ENCODE assay signal across 8 mouse cellular contexts in the genomic region with DNA sequence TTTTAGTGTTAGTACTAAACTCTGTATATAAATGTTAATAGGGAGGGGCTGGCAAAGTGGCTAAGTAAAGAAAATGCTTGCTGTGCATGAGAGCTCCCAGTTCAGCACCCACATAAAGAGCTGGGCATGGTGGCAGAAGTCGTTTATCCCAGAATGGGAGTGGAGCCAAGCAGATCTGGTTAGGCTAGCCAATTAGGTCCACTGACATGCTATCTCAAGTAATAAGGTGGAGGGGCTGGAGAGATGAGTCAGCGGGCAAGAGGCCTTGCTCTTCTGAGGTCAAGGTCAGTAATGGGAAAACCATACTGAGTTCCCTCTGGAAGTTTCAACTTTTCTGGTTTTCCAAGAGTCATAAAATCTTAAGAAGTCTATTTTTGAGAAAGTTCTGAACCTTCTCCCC. TPM values are rescaled to one million over a fixed set of nuclear protein-coding genes. Genes with fewer than 3 reads are reported as not detected.
DNase-seq lines count a peak whose midpoint lies in the region; ATAC-seq and TF ChIP-seq lines count a peak whose summit lies in the region.

No protein-coding gene starts in this region.

- peak overlapping the region; percentile 72 for H3K4me2 ChIP-seq in CH12.LX (ENCODE audit: insufficient read depth, low read depth, poor library complexity, severe bottlenecking)
- H3K4me2 ChIP-seq in forebrain, embryonic 14.5 days (ENCODE audit: low read length): peak overlapping the region; percentile 89
- peak overlapping the region; percentile 83 for H3K4me2 ChIP-seq in limb, embryonic 15.5 days
- H3K4me2 ChIP-seq in stomach, postnatal 0 days (replicated peaks; ENCODE audit: low read depth): peak overlapping the region; percentile 88

- TF ChIP-seq CTCF in CH12.LX (conservative IDR thresholded peaks at IDR 0.05 in 1 of 2, IDR thresholded peaks at IDR 0.05 in 1 of 2; ENCODE audit: low read depth in 2 of 2, low read length in 2 of 2): no peak
- TF ChIP-seq CTCF in stomach, postnatal 0 days (IDR thresholded peaks at IDR 0.05; ENCODE audit: low read depth): no peak

- no peak for ATAC-seq in forebrain, embryonic 14.5 days
- ATAC-seq in limb, embryonic 15.5 days (ENCODE audit: insufficient number of reproducible peaks, low FRiP score, low TSS enrichment, low read depth): no peak
- ATAC-seq in stomach, postnatal 0 days (ENCODE audit: low FRiP score, low TSS enrichment): no peak
- no peak for ATAC-seq in CD4-positive, CD25-positive, alpha-beta regulatory T cell, adult 4 months

- dilution Hi-C loops in CH12.LX (cut with MboI; ENCODE audit: extremely low pct_ligation_motif_present, extremely low pct_unique_long_range_greater_than_20kb, low sequenced_read_pairs): no loop called here

- peaks cover 10% of the 10 kb centered on the region for H3K9me3 ChIP-seq in CH12.LX (replicated peaks; ENCODE audit: low read length)
- peaks cover 4% of the 10 kb centered on the region; the same call in 1 of the 2 replicates for H3K9me3 ChIP-seq in forebrain, embryonic 14.5 days (replicated peaks; ENCODE audit: control insufficient read depth, low read length)
- no peaks in the 10 kb centered on the region for H3K9me3 ChIP-seq in limb, embryonic 15.5 days
- no peaks in the 10 kb centered on the region for H3K9me3 ChIP-seq in stomach, postnatal 0 days (ENCODE audit: control insufficient read depth, low read length)

- in situ Hi-C loops in CH12.LX (cut with MboI; ENCODE audit: low pct_ligation_motif_present, low pct_unique_long_range_greater_than_20kb, low sequenced_read_pairs): no loop called here

- no peak for TF ChIP-seq RAD21 in CH12.LX (IDR thresholded peaks at IDR 0.05; ENCODE audit: low read depth, low read length)

- TF ChIP-seq POLR2A in CH12.LX (IDR thresholded peaks at IDR 0.05; ENCODE audit: low read depth, low read length): no peak

- no peak for TF ChIP-seq EP300 in CH12.LX (IDR thresholded peaks at IDR 0.05; ENCODE audit: low read length)
- no peak for TF ChIP-seq EP300 in stomach, postnatal 0 days (optimal IDR thresholded peaks at IDR 0.05)

- H3K36me3 ChIP-seq in CH12.LX (replicated peaks in 1 of 2; ENCODE audit: control insufficient read depth in 1 of 2, insufficient read depth in 1 of 2, low read length in 1 of 2): peaks cover 29 to 65% of the 10 kb centered on the region in 2 experiments
- peaks cover 40% of the 10 kb centered on the region for H3K36me3 ChIP-seq in forebrain, embryonic 14.5 days (ENCODE audit: control insufficient read depth, insufficient read depth, low read length)
- peaks cover 46% of the 10 kb centered on the region for H3K36me3 ChIP-seq in limb, embryonic 15.5 days
- H3K36me3 ChIP-seq in stomach, postnatal 0 days (ENCODE audit: control insufficient read depth, insufficient read depth, low read length): peaks cover 7% of the 10 kb centered on the region; the same call in 1 of the 2 replicates

- peak; percentile 47 for DNase-seq in cerebellum, adult 9-11 months
- no peak for DNase-seq in cerebellum, adult 18-20 months
- DNase-seq in CH12.LX (ENCODE audit: extremely low read depth): no peak
- DNase-seq in forebrain, embryonic 14.5 days (ENCODE audit: low spot score): no peak
- DNase-seq in stomach, postnatal 0 days (ENCODE audit: low spot score): no peak
- no peak for DNase-seq in spleen, adult 18-20 months

- no peak overlapping the region for H3K27ac ChIP-seq in CH12.LX (ENCODE audit: insufficient read depth, low read depth)
- no peak overlapping the region for H3K27ac ChIP-seq in forebrain, embryonic 14.5 days (ENCODE audit: low read depth, low read length)
- no peak overlapping the region for H3K27ac ChIP-seq in limb, embryonic 15.5 days
- H3K27ac ChIP-seq in stomach, postnatal 0 days (replicated peaks): no peak overlapping the region

- no peaks in the 10 kb centered on the region for H3K27me3 ChIP-seq in CH12.LX (replicated peaks)
- no peaks in the 10 kb centered on the region for H3K27me3 ChIP-seq in forebrain, embryonic 14.5 days (replicated peaks; ENCODE audit: control insufficient read depth, insufficient read depth, low read length)
- no peaks in the 10 kb centered on the region for H3K27me3 ChIP-seq in limb, embryonic 15.5 days
- H3K27me3 ChIP-seq in stomach, postnatal 0 days (ENCODE audit: control insufficient read depth, insufficient read depth, low read length): no peaks in the 10 kb centered on the region

- WGBS in forebrain, embryonic 14.5 days: 56% methylated on average over 2 of the region's 2 CpGs
- 63% methylated on average over 2 of the region's 2 CpGs for WGBS in limb, embryonic 15.5 days
- 54% methylated on average over 2 of the region's 2 CpGs for WGBS in stomach, postnatal 0 days

- peaks cover 51% of the 10 kb centered on the region for H3K79me2 ChIP-seq in CH12.LX (replicated peaks; ENCODE audit: control insufficient read depth, extremely low read depth, insufficient read depth, poor library complexity, severe bottlenecking)

- peak overlapping the region; percentile 67 to 95 (median 85) for H3K4me3 ChIP-seq in CH12.LX (replicated peaks in 1 of 3; ENCODE audit: low read depth in 2 of 3, low read length in 2 of 3, poor library complexity in 1 of 3)
- peak overlapping the region; percentile 78 for H3K4me3 ChIP-seq in forebrain, embryonic 14.5 days (ENCODE audit: low read depth, low read length)
- H3K4me3 ChIP-seq in limb, embryonic 15.5 days: peak overlapping the region; percentile 98
- H3K4me3 ChIP-seq in stomach, postnatal 0 days (ENCODE audit: low read depth, low read length): peak overlapping the region; percentile 87; the same call in 1 of the 2 replicates

- peaks cover 10 to 49% of the 10 kb centered on the region in 2 experiments for H3K4me1 ChIP-seq in CH12.LX (ENCODE audit: control insufficient read depth in 1 of 2, insufficient read depth in 2 of 2)
- peaks cover 13% of the 10 kb centered on the region for H3K4me1 ChIP-seq in forebrain, embryonic 14.5 days (ENCODE audit: control insufficient read depth, insufficient read depth, low read length)
- peaks cover 21% of the 10 kb centered on the region for H3K4me1 ChIP-seq in limb, embryonic 15.5 days
- H3K4me1 ChIP-seq in stomach, postnatal 0 days (replicated peaks; ENCODE audit: control insufficient read depth, insufficient read depth): no peaks in the 10 kb centered on the region

- peak overlapping the region; percentile 38 for H3K9ac ChIP-seq in CH12.LX (ENCODE audit: insufficient read depth, low read depth)
- peak overlapping the region; percentile 85 for H3K9ac ChIP-seq in forebrain, embryonic 14.5 days (ENCODE audit: low read length)
- no peak overlapping the region for H3K9ac ChIP-seq in limb, embryonic 15.5 days
- 0 out of 2 replicates have a peak overlapping the region, but pooled peaks have one; percentile 31 for H3K9ac ChIP-seq in stomach, postnatal 0 days (ENCODE audit: low read length)

TF ChIP-seq in CH12.LX, 34 proteins besides CTCF, POLR2A, EP300 and RAD21:
- TF ChIP-seq MAFK (IDR thresholded peaks at IDR 0.05; ENCODE audit: insufficient replicate concordance, low read length) (no peak), MEF2A (IDR thresholded peaks at IDR 0.05; ENCODE audit: borderline replicate concordance, low read depth, low read length) (no peak), IRF4 (IDR thresholded peaks at IDR 0.05; ENCODE audit: low read depth, low read length) (no peak), ZMIZ1 (IDR thresholded peaks at IDR 0.05; ENCODE audit: low read depth, low read length) (no peak), SMC3 (IDR thresholded peaks at IDR 0.05; ENCODE audit: low read depth, low read length) (no peak), MYC (IDR thresholded peaks at IDR 0.05; ENCODE audit: low read depth, low read length) (no peak), POLR2AphosphoS2 (IDR thresholded peaks at IDR 0.05; ENCODE audit: low read depth, low read length) (no peak), USF2 (conservative IDR thresholded peaks at IDR 0.05; ENCODE audit: low read depth, low read length) (no peak), ZNF384 (IDR thresholded peaks at IDR 0.05; ENCODE audit: low read depth, low read length) (no peak), USF1 (IDR thresholded peaks at IDR 0.05; ENCODE audit: low read depth, low read length) (no peak), BHLHE40 (IDR thresholded peaks at IDR 0.05; ENCODE audit: low read depth, low read length) (no peak), JUND (conservative IDR thresholded peaks at IDR 0.05; ENCODE audit: low read depth, low read length) (no peak), NELFE (IDR thresholded peaks at IDR 0.05; ENCODE audit: low read depth, low read length) (no peak), ELF1 (IDR thresholded peaks at IDR 0.05; ENCODE audit: low read depth, low read length) (no peak), PAX5 (IDR thresholded peaks at IDR 0.05; ENCODE audit: low read length) (no peak)

RNA-seq across cellular contexts. Expression of a gene that starts 1.0 kb away (rescaled TPM):
- total RNA-seq in CH12.LX (2012; rRNA removed): 43.8 and 49.7 TPM in 2 replicates
- 61.4 and 62.8 TPM in 2 replicates for total RNA-seq in CH12.LX (2014; rRNA removed)
- polyA plus RNA-seq in CH12.LX (2012; ENCODE audit: insufficient read length, low read depth): 69.8 and 79.8 TPM in 2 replicates
- polyA plus RNA-seq in forebrain, embryonic 14.5 days (2014; fragmentation: Nextera tagmentation; extraction: Ambion mirVana): 53.1 and 57.9 TPM in 2 replicates
- polyA plus RNA-seq in limb, embryonic 15.5 days (2015; fragmentation: Nextera tagmentation; extraction: Ambion mirVana): 46.1 and 47.1 TPM in 2 replicates
- 24.1 and 25.8 TPM in 2 replicates for polyA plus RNA-seq in stomach, postnatal 0 days (2015; fragmentation: Nextera tagmentation; extraction: Ambion mirVana)
- polyA plus RNA-seq in CD4-positive, CD25-positive, alpha-beta regulatory T cell, adult 4 months (2017; shearing (Covaris generic)): 10 to 100 TPM; 53.3 to 59.3 TPM

RNA-seq across cellular contexts. Expression of a gene that starts 1.0 kb away (rescaled TPM):
- total RNA-seq in CH12.LX (2012; rRNA removed) (56.6 and 58.5 TPM in 2 replicates), CH12.LX (2014; rRNA removed) (75.5 and 76.3 TPM in 2 replicates)
- polyA plus RNA-seq in CH12.LX (2012; ENCODE audit: insufficient read length, low read depth): 39.9 and 41.8 TPM in 2 replicates
- polyA plus RNA-seq in forebrain, embryonic 14.5 days (2014; fragmentation: Nextera tagmentation; extraction: Ambion mirVana): 139 and 146 TPM in 2 replicates
- polyA plus RNA-seq in limb, embryonic 15.5 days (2015; fragmentation: Nextera tagmentation; extraction: Ambion mirVana): 145 and 150 TPM in 2 replicates
- polyA plus RNA-seq in stomach, postnatal 0 days (2015; fragmentation: Nextera tagmentation; extraction: Ambion mirVana): 131 and 141 TPM in 2 replicates
- polyA plus RNA-seq in CD4-positive, CD25-positive, alpha-beta regulatory T cell, adult 4 months (2017; shearing (Covaris generic)): 10 to 100 TPM; 63.3 to 63.4 TPM
